Mouse (Mus musculus): ENCODE results near the gene Colgalt1. TPM values are rescaled to one million over a fixed set of nuclear protein-coding genes. Genes with fewer than 3 reads are reported as not detected.
A peak's percentile ranks its signal among the peaks of the same experiment; 100 is the strongest.

Gene Colgalt1
- total and polyA plus RNA-seq, 3 experiments: 50.9 to 102 (median 59.0) TPM

DNA sequence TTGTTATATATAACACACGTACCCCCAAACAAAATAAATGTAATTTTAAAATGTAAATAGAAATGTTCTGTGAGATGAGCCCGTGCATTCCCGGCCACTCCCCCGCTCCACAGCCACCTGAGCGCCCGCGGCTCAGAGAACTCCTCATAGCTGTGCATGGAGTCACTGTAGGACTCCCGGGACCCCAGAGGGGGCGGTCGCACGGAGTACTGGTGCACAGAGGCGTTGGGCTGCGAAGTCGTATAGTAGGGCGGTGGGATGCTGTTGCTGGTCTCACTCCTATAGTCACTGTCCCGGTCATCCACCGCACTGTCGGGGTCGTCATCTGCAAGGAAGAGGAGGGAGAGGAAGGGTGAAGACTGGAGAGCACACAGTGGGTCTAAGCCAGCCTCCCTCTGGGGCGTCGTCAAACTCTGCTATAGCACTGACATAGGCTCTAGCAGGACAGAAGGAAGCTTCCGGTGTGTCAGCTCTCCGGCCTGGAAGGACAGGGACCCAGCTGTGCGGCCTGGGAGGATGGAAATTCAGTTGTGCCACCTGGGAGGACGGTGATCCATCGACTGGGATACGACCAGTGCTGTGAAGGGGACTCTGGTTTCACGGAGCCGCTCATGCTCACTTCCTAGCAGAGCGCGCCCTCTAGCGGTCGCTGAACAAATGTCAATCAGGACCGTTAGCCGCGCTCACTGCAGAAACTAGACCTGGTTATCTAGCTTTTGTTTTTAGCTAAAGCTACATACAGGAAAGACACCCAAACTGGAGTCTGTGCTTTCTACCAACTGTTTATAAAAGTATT is 49.7 kb downstream of the Colgalt1 start (continued):
- TF ChIP-seq UBTF (IDR thresholded peaks at IDR 0.05; ENCODE audit: borderline replicate concordance, insufficient read depth, low read depth, low read length): no peak
- TF ChIP-seq ETS1 (IDR thresholded peaks at IDR 0.05; ENCODE audit: low read depth, low read length): no peak
- no peak for TF ChIP-seq MAX (IDR thresholded peaks at IDR 0.05; ENCODE audit: low read length)
- TF ChIP-seq RAD21 (IDR thresholded peaks at IDR 0.05; ENCODE audit: low read depth, low read length): peak; percentile 96
- no peak for TF ChIP-seq POLR2AphosphoS2 (IDR thresholded peaks at IDR 0.05; ENCODE audit: low read length)
- no peak for TF ChIP-seq TBP (IDR thresholded peaks at IDR 0.05; ENCODE audit: low read depth, low read length)
- no peak for TF ChIP-seq TCF12 (IDR thresholded peaks at IDR 0.05; ENCODE audit: low read depth, low read length)
- no peak for TF ChIP-seq NRF1 (IDR thresholded peaks at IDR 0.05; ENCODE audit: insufficient read depth, low read depth, low read length, poor library complexity, severe bottlenecking)
- no peak for TF ChIP-seq POLR2A (IDR thresholded peaks at IDR 0.05; ENCODE audit: control insufficient read depth in 1 of 2, insufficient read depth in 1 of 2, low read depth in 1 of 2, low read length in 2 of 2, poor library complexity in 1 of 2)
- no peak for TF ChIP-seq JUND (IDR thresholded peaks at IDR 0.05; ENCODE audit: low read depth, low read length)
- no peak for TF ChIP-seq MYB (IDR thresholded peaks at IDR 0.05; ENCODE audit: low read depth, low read length)
- TF ChIP-seq MYC (IDR thresholded peaks at IDR 0.05; ENCODE audit: low read depth, low read length): no peak
- TF ChIP-seq MAFK (IDR thresholded peaks at IDR 0.05; ENCODE audit: borderline replicate concordance, low read depth, low read length): no peak
- peak in 2 of 3 experiments; percentile 88 to 97 for TF ChIP-seq CTCF (IDR thresholded peaks at IDR 0.05 in 2 of 3, conservative IDR thresholded peaks at IDR 0.05 in 1 of 3; ENCODE audit: control insufficient read depth in 1 of 3, insufficient read depth in 1 of 3, low read depth in 2 of 3, low read length in 3 of 3, poor library complexity in 1 of 3, severe bottlenecking in 1 of 3)
- TF ChIP-seq ELF1 (IDR thresholded peaks at IDR 0.05; ENCODE audit: low read depth, low read length): peak; percentile 37; the same call in 1 of the 2 replicates
- peak; percentile 67 for TF ChIP-seq SIN3A (IDR thresholded peaks at IDR 0.05; ENCODE audit: low read length)
- TF ChIP-seq GABPA (IDR thresholded peaks at IDR 0.05; ENCODE audit: low read depth, low read length): no peak
- no peak for TF ChIP-seq GATA1 (IDR thresholded peaks at IDR 0.05; ENCODE audit: low read depth, low read length)
- TF ChIP-seq BHLHE40 (IDR thresholded peaks at IDR 0.05; ENCODE audit: borderline replicate concordance, low read depth, low read length): no peak
- TF ChIP-seq POLR2AphosphoS5 (IDR thresholded peaks at IDR 0.05; ENCODE audit: borderline replicate concordance, low read depth, low read length): no peak

DNA sequence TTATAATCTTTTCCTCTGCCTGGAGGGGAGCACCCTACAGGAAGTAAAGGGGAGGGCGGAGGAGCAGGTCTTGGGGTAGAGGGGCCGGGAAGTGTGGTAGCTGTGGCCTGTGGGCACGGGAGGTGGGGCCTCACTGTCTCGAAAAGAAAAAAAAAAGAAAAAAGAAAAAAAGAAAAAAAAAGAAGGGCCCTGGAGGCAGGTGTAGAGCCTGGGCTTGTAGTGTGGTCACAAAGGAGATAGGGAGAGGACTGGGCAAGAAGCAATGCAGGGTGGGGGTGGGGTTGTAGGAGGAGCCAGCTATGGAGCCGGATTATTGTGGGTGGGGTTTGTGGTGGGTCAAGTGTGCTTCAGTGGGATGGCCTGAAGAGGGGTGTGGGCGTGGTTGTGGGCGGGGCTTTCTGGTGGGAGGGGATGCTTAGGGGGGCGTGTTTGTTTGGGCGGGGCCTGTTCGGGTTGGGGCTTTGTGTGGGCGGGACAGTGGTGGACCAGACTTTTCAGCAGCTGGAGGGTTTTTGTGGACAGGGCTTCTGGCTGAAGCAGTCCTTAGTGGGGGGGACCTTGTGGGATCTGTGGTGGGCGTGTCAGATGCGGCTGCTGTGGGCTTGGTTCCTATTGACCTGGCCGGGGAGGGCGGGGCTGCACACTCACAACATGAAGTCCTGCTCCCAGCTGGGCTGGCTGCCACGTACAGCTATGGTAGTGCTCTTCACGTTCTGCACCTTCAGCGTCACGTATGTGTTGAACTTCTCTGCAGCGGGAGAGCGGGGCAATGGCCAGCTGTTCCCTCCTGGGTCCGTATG is 54.7 kb downstream of the Colgalt1 start:
- peak; percentile 88 for DNase-seq (ENCODE audit: low read depth, low spot score)
- no peaks in the 10 kb centered on the region for H3K9me3 ChIP-seq (replicated peaks; ENCODE audit: insufficient read depth, low read length)
- no peaks in the 10 kb centered on the region for H3K36me3 ChIP-seq (ENCODE audit: control insufficient read depth in 1 of 2, insufficient read depth in 2 of 2, low read length in 2 of 2)
- no peak overlapping the region for H3K27ac ChIP-seq (ENCODE audit: control insufficient read depth, low read depth, low read length)
- no peaks in the 10 kb centered on the region for H3K79me2 ChIP-seq (ENCODE audit: control insufficient read depth, insufficient read depth, low read length, poor library complexity)
- peaks cover 0 to 20% of the 10 kb centered on the region in 2 experiments; a peak in 3 of 4 replicates for H3K4me1 ChIP-seq (ENCODE audit: control insufficient read depth in 1 of 2, insufficient read depth in 2 of 2, low read length in 2 of 2)
- H3K9ac ChIP-seq (ENCODE audit: control insufficient read depth, low read depth, low read length, poor library complexity, severe bottlenecking): no peak overlapping the region
- TF ChIP-seq MXI1 (IDR thresholded peaks at IDR 0.05; ENCODE audit: low read depth, low read length) (peak; percentile 50), TCF12 (IDR thresholded peaks at IDR 0.05; ENCODE audit: low read depth, low read length) (0 out of 2 replicates have a peak, but pooled peaks have one; percentile 25), MAZ (IDR thresholded peaks at IDR 0.05; ENCODE audit: low read depth, low read length) (0 out of 2 replicates have a peak, but pooled peaks have one; percentile 47), MYC (IDR thresholded peaks at IDR 0.05; ENCODE audit: low read depth, low read length) (0 out of 2 replicates have a peak, but pooled peaks have one; percentile 19), RCOR1 (IDR thresholded peaks at IDR 0.05; ENCODE audit: low read depth, low read length) (no peak), SIN3A (IDR thresholded peaks at IDR 0.05; ENCODE audit: low read length) (peak; percentile 38), ZNF384 (IDR thresholded peaks at IDR 0.05; ENCODE audit: low read depth, low read length) (peak; percentile 63), POLR2A (IDR thresholded peaks at IDR 0.05; ENCODE audit: control insufficient read depth in 1 of 2, insufficient read depth in 1 of 2, low read depth in 1 of 2, low read length in 2 of 2, poor library complexity in 1 of 2) (no peak), ETS1 (IDR thresholded peaks at IDR 0.05; ENCODE audit: low read depth, low read length) (no peak)
- H3K4me3 ChIP-seq (ENCODE audit: control insufficient read depth in 1 of 2, insufficient read depth in 1 of 2, low read depth in 2 of 2, low read length in 2 of 2): peak overlapping the region; percentile 44 to 59; a peak in 3 of 4 replicates
- no peaks in the 10 kb centered on the region for H3K27me3 ChIP-seq (ENCODE audit: control insufficient read depth in 1 of 2, insufficient read depth in 2 of 2, low read length in 2 of 2)
